Mouse (Mus musculus): Measurements from ENCODE around the gene Plxnb2.

GRCm38 (mm10) chr15:89130245-89130644, 50.3 kb downstream of the Plxnb2 start:
- TF ChIP-seq CHD2 (IDR thresholded peaks at IDR 0.05; ENCODE audit: low read depth, low read length) (no peak), HCFC1 (IDR thresholded peaks at IDR 0.05; ENCODE audit: borderline replicate concordance, insufficient read depth, low read length) (no peak), ZNF384 (IDR thresholded peaks at IDR 0.05; ENCODE audit: low read depth, low read length) (no peak), ZC3H11A (IDR thresholded peaks at IDR 0.05; ENCODE audit: borderline replicate concordance, low read depth, low read length) (no peak), MAFK (IDR thresholded peaks at IDR 0.05; ENCODE audit: insufficient read depth, low read depth, low read length) (no peak)

Data from ES-E14 (cell line).